Mouse (Mus musculus) hindbrain, embryonic 11.5 days (tissue): ENCODE data around the gene Tbc1d30. TPM values are rescaled to one million over a fixed set of nuclear protein-coding genes. Genes with fewer than 3 reads are reported as not detected.

ENCODE experiments used
- ATAC-seq: fragments of 200-750 bp; cut with Nextera tagmentation; 2 replicates; pipeline ENCODE4 v1.8.0; 2017; ENCODE audit warnings: mild to moderate bottlenecking, moderate TSS enrichment, moderate library complexity; ENCODE audit not compliant: low FRiP score
- DNase-seq: peaks from one replicate; pipeline ENCODE4 v3.0.0-alpha.2; 2015; ENCODE audit warnings: low spot score
- H3K27ac ChIP-seq: fragments of 300-500 bp; sonication (generic); 2 replicates; pipeline ENCODE4 v1.5.1; 2014; ENCODE audit warnings: mild to moderate bottlenecking, low read depth, low read length
- H3K27me3 ChIP-seq: fragments of 300-500 bp; sonication (generic); 2 replicates; pipeline ENCODE4 v1.6.1; 2014; ENCODE audit warnings: mild to moderate bottlenecking, low read length, moderate library complexity, mixed read lengths; ENCODE audit not compliant: control insufficient read depth, insufficient read depth
- H3K36me3 ChIP-seq: fragments of 300-500 bp; sonication (generic); 2 replicates; pipeline ENCODE4 v1.6.1; 2014; ENCODE audit warnings: mild to moderate bottlenecking, low read length, moderate library complexity, mixed read lengths; ENCODE audit not compliant: control insufficient read depth, insufficient read depth
- H3K4me1 ChIP-seq: fragments of 300-500 bp; sonication (generic); replicated peaks from 2 replicates; pipeline ENCODE4 v1.6.1; 2014; ENCODE audit warnings: low read length, mixed read lengths; ENCODE audit not compliant: control insufficient read depth, insufficient read depth
- H3K4me2 ChIP-seq: fragments of 300-500 bp; sonication (generic); replicated peaks from 2 replicates; pipeline ENCODE4 v1.6.1; 2014; ENCODE audit warnings: mild to moderate bottlenecking, low read depth, low read length
- H3K4me3 ChIP-seq: fragments of 300-500 bp; sonication (generic); 2 replicates; pipeline ENCODE4 v1.5.1; 2014; ENCODE audit warnings: low read depth, low read length
- H3K9ac ChIP-seq: fragments of 300-500 bp; sonication (generic); 2 replicates; pipeline ENCODE4 v1.6.1; 2014; ENCODE audit warnings: low read depth, low read length
- H3K9me3 ChIP-seq: fragments of 300-500 bp; sonication (generic); 2 replicates; pipeline ENCODE4 v1.6.1; 2016; ENCODE audit warnings: low read length; ENCODE audit not compliant: control insufficient read depth
- WGBS: fragments of 180-500 bp; shearing (Covaris S2); extraction: QIAGEN DNeasy Blood & Tissue Kit; methylation state at CpG from one replicate; pipeline ENCODE4 v1.1.7; 2014; 5-methylcytosine and 5-hydroxymethylcytosine counted together
- polyA plus RNA-seq: library from polyadenylated mRNA; unstranded; fragments of >200 nt; fragmentation: Nextera tagmentation; extraction: Ambion mirVana; gene quantifications from 2 replicates; pipeline ENCODE4 v1.2.1, GENCODE M21; 2014

Tbc1d30 gene
- polyA plus RNA-seq, 1 experiment from 2014 or later = 4.7 TPM

- H3K4me3 ChIP-seq = no peak overlapping the region
- H3K27ac ChIP-seq = no peak overlapping the region
- H3K36me3 ChIP-seq = no peaks in the 10 kb centered on the region
- H3K4me1 ChIP-seq = no peaks in the 10 kb centered on the region
- ATAC-seq = no peak
- peak; percentile 71 for DNase-seq
- no peaks in the 10 kb centered on the region for H3K27me3 ChIP-seq
- H3K9me3 ChIP-seq = no peaks in the 10 kb centered on the region
- no peak overlapping the region for H3K4me2 ChIP-seq
- 70% methylated on average over 3 of the region's 3 CpGs for WGBS
- H3K9ac ChIP-seq = no peak overlapping the region
Observed at GRCm38 (mm10) chr10:121334576-121334975, 16.5 kb downstream of the Tbc1d30 start.

GRCm38 (mm10) chr10:121330940-121331339 is 20.1 kb downstream of the Tbc1d30 start:
- Histone ChIP-seq H3K4me2 (no peak overlapping the region), H3K4me1 (no peaks in the 10 kb centered on the region), H3K36me3 (no peaks in the 10 kb centered on the region), H3K27me3 (no peaks in the 10 kb centered on the region), H3K9me3 (no peaks in the 10 kb centered on the region), H3K4me3 (no peak overlapping the region), H3K9ac (no peak overlapping the region), H3K27ac (no peak overlapping the region)
- no peak for ATAC-seq
- 14% methylated on average over 7 of the region's 7 CpGs for WGBS
- peak; percentile 82 for DNase-seq

DNA sequence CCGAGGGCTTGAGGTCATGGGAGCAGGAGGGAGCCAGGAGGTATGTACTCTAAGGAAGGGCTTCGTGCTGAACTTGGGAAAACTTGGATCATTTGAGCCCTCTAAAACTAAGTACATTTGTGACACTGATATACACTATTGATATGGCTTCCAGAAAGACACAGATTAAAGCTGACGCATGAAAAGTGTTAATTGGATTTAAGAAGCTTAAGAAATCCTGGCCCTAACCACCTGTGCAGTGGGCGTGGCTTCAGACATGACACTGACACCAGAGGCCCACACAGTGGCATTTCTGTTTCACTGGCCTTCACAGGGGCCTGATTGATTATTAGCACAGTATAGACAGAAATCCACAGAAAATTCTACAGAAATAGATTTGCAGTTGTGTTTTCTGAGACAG is 21.5 kb downstream of the Tbc1d30 start:
- 76% methylated on average over 4 of the region's 4 CpGs for WGBS
- ATAC-seq (no peak), DNase-seq (no peak)
- Histone ChIP-seq H3K27ac (no peak overlapping the region), H3K4me3 (no peak overlapping the region), H3K4me2 (no peak overlapping the region), H3K9me3 (no peaks in the 10 kb centered on the region), H3K27me3 (no peaks in the 10 kb centered on the region), H3K4me1 (no peaks in the 10 kb centered on the region), H3K9ac (no peak overlapping the region), H3K36me3 (no peaks in the 10 kb centered on the region)

GRCm38 (mm10) chr10:121326167-121326566 is 24.9 kb downstream of the Tbc1d30 start:
- no peak overlapping the region for H3K9ac ChIP-seq

DNA sequence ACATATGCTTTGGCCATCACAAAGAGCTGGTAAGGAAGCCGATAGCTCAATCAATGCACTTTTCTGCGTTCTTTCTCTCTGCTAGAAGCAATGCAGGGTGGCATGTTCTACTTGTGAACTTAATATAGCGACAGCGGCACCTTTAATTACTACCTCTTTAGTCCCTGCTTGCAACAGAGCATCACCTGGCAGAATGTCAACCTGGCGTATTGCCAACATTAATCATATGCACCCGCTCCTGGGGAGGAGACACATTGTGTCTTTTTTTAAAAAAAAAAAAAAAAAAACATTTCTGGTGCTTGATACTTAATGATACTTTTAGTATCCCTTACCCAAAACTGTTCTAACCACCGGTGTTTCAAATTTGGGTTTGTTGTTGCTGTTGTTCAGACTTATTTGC is 27.6 kb downstream of the Tbc1d30 start:
- Histone ChIP-seq H3K36me3 (no peaks in the 10 kb centered on the region), H3K4me1 (no peaks in the 10 kb centered on the region), H3K4me2 (no peak overlapping the region), H3K27me3 (no peaks in the 10 kb centered on the region), H3K9ac (no peak overlapping the region), H3K27ac (no peak overlapping the region), H3K4me3 (no peak overlapping the region), H3K9me3 (no peaks in the 10 kb centered on the region)
- no peak for DNase-seq
- no peak for ATAC-seq
- WGBS = 94% methylated on average over 7 of the region's 7 CpGs

More at GRCm38 (mm10) chr10:121326167-121326566, 24.9 kb downstream of the Tbc1d30 start:
- no peak for DNase-seq
- Histone ChIP-seq H3K27me3 (no peaks in the 10 kb centered on the region), H3K4me1 (no peaks in the 10 kb centered on the region), H3K27ac (no peak overlapping the region), H3K9me3 (no peaks in the 10 kb centered on the region), H3K4me2 (no peak overlapping the region), H3K36me3 (no peaks in the 10 kb centered on the region), H3K4me3 (no peak overlapping the region)
- ATAC-seq = no peak

DNA sequence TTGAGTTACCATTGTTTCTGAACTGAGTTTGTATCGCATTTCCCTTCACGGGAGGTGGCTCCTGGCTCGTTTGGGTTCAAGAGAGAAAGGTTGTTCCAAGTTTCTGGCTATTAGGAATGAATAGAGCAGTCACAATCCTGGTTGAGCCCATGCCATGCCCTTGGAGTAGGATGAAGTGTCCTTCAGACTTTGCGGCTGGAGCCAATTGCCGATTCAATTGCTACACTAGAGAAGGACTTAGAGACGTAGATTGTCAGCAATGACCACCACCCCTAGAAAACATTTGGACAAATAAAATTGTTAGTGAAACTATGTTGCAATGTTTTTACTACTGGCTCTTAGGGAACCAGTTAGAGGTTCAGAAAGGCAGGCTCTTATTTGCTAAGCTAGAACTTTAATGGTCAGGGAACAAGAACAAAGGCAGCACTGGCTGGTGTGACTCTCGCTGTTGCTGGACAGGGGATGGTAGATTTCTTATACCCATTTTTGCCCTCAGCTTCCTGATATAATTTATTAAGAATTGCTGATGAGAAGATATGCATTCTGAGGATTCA is 32.6 kb downstream of the Tbc1d30 start:
- Histone ChIP-seq H3K4me2 (no peak overlapping the region), H3K9me3 (no peaks in the 10 kb centered on the region), H3K27ac (no peak overlapping the region), H3K27me3 (no peaks in the 10 kb centered on the region), H3K4me1 (no peaks in the 10 kb centered on the region; the same call in 1 of the 2 replicates), H3K36me3 (no peaks in the 10 kb centered on the region), H3K4me3 (no peak overlapping the region), H3K9ac (no peak overlapping the region)
- DNase-seq = no peak
- 80% methylated on average over 7 of the region's 7 CpGs for WGBS
- no peak for ATAC-seq

DNA sequence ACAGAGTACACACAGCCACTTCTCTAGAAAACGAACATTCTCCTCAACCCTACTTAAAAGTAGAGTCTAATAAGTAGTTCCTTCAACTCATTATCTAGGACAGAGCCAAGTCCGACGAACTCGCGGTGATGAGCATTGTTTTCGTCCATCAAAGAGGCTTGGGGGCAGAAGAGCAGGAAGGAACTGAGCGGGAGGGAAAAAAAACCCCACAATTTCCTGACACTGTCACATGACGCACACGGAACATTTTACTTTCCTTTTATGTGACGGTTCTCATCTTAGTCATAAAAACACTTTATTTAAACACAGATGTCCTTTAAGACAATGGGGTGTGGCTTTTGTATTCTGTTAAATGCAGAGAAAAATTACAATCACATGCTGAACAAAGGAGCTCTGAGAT is 34.7 kb downstream of the Tbc1d30 start:
- H3K4me3 ChIP-seq = no peak overlapping the region
- H3K36me3 ChIP-seq = no peaks in the 10 kb centered on the region
- WGBS = 91% methylated on average over 10 of the region's 10 CpGs
- ATAC-seq (no peak), DNase-seq (no peak)
- no peak overlapping the region for H3K4me2 ChIP-seq
- H3K4me1 ChIP-seq = no peaks in the 10 kb centered on the region; the same call in 1 of the 2 replicates
- no peak overlapping the region for H3K27ac ChIP-seq
- H3K9ac ChIP-seq = no peak overlapping the region
- no peaks in the 10 kb centered on the region for H3K9me3 ChIP-seq
- 0 out of 2 replicates have a peak, but pooled peaks cover 2% of the 10 kb centered on the region for H3K27me3 ChIP-seq

DNA sequence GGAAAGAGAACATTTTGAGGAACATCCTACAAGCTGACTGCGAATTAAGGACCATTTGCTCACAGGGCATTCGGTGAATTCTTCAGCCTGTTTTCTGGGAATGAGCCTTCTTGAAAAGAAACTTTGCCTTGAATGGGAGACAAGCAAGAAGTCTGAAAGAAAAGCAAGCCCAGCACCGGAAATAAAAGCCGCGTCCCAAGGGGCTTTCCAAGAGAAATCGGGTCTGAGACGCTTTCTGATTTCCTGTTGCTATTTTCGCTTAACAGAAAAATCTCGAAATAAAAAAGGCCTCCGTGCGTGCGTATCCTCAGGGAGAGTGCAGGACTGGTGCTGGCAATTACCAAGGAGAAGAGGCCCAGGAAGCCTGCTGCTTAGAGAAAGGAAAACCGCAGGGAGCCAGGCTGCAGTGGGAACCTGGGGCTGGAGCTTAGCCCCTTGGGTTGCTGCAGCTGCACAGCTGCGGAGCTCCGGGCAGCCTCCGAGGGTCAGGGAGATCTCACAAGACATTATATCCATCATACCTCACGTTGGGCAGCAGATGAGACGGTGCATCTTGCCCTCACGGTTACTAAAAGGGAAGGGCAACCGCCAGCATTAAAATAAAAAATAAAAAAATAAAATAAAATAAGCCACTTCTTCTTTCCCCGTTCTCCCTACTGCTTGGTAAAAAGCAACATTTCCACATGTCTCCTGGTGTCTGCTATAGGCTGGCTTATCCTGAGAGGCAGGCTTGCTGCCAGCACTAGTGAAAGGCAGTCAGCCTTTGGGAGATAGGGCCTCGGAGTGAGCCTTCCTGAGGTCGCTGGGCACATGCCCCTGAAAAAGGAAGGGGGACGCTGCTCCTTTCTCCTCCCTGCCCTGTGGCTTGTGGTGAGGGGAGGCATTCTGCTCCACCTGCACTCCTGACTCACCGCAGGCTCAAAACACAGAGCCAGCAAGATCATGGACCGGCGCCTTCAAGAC is 35.5 kb downstream of the Tbc1d30 start:
- H3K4me2 ChIP-seq = peak overlapping the region; percentile 18; the same call in 1 of the 2 replicates
- H3K27me3 ChIP-seq = 0 out of 2 replicates have a peak, but pooled peaks cover 2% of the 10 kb centered on the region
- no peak overlapping the region for H3K9ac ChIP-seq
- 22% methylated on average over 27 of the region's 27 CpGs for WGBS
- no peaks in the 10 kb centered on the region for H3K36me3 ChIP-seq
- no peak overlapping the region for H3K4me3 ChIP-seq
- DNase-seq = peak; percentile 23
- no peak overlapping the region for H3K27ac ChIP-seq
- H3K9me3 ChIP-seq = no peaks in the 10 kb centered on the region
- ATAC-seq = no peak
- no peaks in the 10 kb centered on the region; the same call in 1 of the 2 replicates for H3K4me1 ChIP-seq
